Mouse (Mus musculus) right cerebral cortex, postnatal 25 days (tissue): ENCODE data around the gene Cfap20.

Experiments used
- DNase-seq: peaks from one replicate; pipeline ENCODE4 v3.0.0; 2022

Gene Cfap20

GRCm38 (mm10) chr8:95434686-95435439, at the start of gene Cfap20:
Cfap20 (minus strand) TSS chr8:95434869.
- DNase-seq: peak; percentile 100

DNA sequence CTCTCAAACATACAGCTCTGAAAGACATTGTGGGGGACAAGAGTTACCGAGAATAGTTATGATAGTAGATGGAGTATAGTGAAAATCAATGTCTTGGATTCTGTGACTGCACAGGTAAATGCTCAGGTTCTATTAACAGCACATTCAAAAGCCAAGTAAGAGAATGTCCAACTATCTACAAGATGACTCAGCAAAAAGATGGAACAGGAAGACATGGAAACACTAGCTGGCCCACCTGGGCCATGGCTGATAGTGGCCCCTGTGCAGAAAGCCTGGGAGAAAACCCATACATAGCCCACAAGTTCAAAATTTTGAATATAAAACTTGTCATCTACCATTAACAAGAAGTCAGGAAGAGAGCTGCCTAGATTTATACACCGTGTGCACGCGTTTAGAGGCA, 35.3 kb upstream of the Cfap20 start:
- DNase-seq: no peak

DNA sequence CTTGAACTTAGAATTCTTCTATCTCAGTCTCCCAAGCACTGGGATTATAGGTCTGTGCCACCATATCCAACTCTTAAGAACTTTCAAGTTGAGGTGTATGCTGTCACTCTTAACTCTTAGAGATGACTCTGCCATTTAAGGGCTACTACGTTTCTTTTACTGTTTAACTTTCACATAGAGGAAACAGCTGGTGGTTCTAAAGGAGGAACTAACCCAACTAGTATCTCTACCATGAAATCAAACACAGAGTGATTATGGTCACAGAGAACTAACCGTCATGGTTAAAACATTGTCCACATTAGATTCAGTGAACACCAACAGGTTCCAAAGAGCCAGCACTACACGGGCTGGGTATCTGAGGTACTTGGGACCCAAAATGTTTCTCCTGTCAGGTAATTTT, 34.3 kb upstream of the Cfap20 start:
- DNase-seq: no peak

GRCm38 (mm10) chr8:95466543-95466942, 31.9 kb upstream of the Cfap20 start:
- DNase-seq: no peak

- no peak for DNase-seq
These were observed 17.8 kb upstream of the Cfap20 start for GRCm38 (mm10) chr8:95452518-95452917.

- DNase-seq: no peak
These were observed 15.6 kb upstream of the Cfap20 start for GRCm38 (mm10) chr8:95450271-95450670.

GRCm38 (mm10) chr8:95447661-95448060, 13.0 kb upstream of the Cfap20 start:
- DNase-seq: no peak

DNA sequence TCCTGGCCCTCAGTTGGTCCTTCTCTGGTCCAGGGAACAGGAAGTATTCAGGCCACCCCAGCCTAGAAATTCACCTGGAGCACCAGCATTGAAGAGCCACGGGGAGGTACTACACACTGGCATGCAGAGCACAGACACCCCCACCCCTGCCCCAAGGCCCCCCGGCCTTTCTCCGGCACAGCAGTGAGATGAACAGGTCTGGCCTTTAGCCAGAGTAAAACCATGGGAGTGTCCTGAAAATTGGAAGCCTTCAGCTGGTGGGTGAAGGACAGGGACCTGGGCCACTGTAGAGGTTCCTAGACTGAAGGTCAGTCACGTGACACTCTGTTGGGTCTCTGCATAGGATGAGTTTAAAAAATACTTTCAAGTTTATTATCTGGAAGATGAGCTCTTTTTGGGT, 10.4 kb upstream of the Cfap20 start:
- DNase-seq: no peak

GRCm38 (mm10) chr8:95441491-95442039, 6.9 kb upstream of the Cfap20 start:
- DNase-seq: no peak

GRCm38 (mm10) chr8:95440168-95440709, 5.6 kb upstream of the Cfap20 start:
- DNase-seq: no peak

DNA sequence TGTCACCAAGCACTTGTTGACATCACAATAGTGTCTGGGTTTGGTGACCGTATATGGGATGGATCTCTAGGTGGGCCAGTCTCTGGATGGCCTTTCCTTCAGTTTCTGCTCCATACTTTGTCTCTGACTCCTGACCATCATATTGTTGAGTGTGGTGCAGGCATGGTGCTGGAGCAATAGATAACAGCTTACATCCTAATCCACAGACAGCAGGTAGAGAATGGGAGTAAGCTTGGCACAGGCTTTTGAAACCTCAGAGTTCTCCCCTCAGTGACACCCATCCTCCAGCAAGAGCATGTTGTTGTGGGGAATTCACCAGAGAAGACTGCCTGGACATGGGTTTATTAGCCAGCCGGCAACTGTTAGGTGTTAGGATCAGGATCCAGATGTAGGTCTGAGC, 4.8 kb upstream of the Cfap20 start:
- no peak for DNase-seq

GRCm38 (mm10) chr8:95437341-95437992, 2.8 kb upstream of the Cfap20 start:
- DNase-seq: no peak

DNA sequence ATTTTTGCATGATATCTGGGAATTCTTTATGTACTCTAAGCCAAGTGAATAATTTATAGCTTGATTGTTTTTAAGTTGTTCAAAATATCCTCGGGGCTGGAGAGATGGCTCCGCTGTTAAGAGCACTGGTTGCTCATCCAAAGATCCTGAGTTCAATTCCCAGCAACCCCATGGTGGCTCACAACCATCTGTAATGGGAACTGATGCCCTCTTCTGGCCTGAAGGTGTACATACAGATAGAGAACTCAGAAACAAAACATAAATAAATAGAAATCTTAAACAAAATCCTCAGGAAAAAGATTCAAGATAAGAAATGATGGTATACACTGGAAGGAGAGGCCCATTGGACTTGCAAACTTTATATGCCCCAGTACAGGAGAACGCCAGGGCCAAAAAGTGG, 1.3 kb upstream of the Cfap20 start:
- no peak for DNase-seq

- no peak for DNase-seq
These were observed 802 bp upstream of the Cfap20 start for GRCm38 (mm10) chr8:95435471-95435870.

DNA sequence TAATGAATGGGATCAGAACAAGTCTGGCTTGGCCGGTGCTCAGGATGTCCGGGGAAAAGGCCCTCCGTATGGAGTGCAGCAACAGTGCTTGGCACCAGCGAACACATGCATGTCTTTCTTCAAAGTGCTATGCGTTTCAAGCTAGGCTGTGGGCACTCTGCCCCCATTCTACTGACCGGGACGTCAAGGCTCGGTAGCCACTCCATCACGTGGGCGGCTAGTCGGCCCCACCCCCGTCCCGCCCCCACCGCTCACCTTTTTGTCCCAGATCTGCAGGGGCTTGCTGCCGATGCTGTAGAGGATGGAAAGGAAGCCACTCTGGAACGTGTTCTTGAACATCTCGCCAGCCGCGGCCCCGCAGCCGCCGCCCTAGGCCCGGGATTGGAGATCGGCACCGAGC, 436 bp downstream of the Cfap20 start:
- no peak for DNase-seq

GRCm38 (mm10) chr8:95433124-95433523, 1.5 kb downstream of the Cfap20 start:
- no peak for DNase-seq

DNA sequence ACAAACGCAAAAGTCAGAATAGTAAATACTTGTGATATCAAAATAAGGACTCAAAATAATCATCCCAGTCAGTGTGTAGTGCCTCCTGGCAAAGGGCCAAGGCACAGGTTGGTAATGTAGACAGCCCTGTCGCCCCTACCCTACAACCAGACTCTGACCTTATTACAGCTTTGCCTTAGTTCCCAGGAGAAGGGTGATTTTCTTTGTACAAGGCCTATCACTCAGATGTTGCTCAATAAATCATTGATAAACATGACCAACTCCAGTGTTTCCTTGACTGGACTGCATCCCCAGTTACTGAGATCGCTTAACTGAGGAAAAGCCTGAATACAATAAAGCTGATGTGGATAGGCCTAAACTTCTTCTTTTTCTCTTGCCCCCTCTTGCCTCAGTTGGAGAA, 2.2 kb downstream of the Cfap20 start:
- no peak for DNase-seq

DNA sequence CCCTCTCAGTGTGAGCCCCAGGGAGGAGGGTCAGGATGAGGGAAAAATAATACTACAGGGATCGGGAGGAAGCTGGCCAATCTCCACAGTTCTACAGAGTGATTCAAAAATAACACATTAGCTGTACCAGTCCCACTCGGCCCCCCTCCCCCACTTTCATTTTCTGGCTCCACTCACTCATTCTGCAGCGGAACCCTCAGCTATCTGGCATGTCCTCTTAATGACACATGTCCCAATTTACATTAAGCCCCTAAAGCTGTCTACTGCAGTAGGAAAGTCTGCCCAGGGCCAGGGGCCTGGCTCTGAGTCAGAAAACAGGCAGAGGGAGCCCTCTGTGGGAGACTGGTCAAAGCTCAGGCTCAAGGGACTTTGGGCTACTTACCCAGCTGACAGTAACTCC, 4.7 kb downstream of the Cfap20 start:
- no peak for DNase-seq

- DNase-seq: peak; percentile 42
These were observed 6.8 kb downstream of the Cfap20 start for GRCm38 (mm10) chr8:95427594-95428535.

GRCm38 (mm10) chr8:95426781-95427281, 7.8 kb downstream of the Cfap20 start:
- DNase-seq: no peak

DNA sequence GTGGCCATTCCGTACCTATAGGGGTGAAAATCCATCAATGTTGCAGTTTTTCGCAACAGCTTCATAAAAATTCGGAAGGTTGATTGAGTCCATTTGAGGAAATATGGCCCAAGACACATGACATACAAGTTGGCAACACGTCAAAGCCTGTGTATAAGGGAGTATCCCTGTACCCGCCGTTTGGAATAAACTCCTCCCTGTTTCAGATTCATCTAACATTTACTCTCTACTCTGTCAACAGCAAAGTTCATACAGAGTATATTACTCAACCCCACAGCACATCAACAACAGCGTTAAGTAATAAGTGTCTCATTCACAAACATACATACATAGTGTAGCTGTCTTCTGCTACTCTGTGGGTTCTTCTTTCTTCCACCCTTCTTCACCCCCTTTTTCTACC, 10.0 kb downstream of the Cfap20 start:
- DNase-seq: no peak

DNA sequence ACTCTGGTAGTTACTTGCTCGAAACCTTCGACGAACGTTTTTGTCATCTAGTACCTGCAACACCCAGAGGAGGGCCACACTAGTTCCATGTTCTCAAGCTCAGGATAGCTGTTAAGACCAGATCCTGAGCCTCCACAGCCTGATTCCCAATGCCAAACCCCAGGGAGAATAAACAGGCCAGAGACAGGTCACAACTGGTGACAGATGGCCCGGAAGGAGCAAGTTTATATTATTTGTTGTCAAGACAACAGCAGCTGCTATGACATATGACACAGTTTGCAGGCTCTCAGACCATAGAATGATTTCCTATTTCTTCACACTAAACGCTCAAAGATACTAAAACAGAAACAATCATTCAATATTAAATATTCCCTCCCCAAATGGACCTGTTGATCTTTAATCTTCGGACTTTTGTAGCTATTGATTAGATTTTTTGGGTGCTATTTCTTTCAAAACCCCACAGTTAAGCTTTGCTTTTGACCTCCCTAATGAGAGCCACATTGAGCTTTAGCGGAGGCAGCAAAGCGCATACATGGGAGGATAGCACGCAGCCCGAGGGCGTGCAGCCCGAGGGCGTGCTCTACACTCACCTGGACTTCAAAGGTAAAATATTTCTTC, 12.4 kb downstream of the Cfap20 start:
- no peak for DNase-seq
